Mouse (Mus musculus) liver, adult (tissue): ENCODE measurements around the gene Auts2.

ENCODE experiments used
- GATA4 ChIP-seq: IDR thresholded peaks from 2 replicates; pipeline ENCODE4 v1.6.1; 2014; ENCODE audit warnings: mild to moderate bottlenecking, low read length; ENCODE audit not compliant: insufficient replicate concordance

Auts2 gene

GRCm38 (mm10) chr5:131686956-131687618 lies 856.1 kb downstream of the Auts2 start:
- no peak for TF ChIP-seq GATA4

- no peak for TF ChIP-seq GATA4
Observed at GRCm38 (mm10) chr5:131680127-131680845, 862.9 kb downstream of the Auts2 start.

DNA sequence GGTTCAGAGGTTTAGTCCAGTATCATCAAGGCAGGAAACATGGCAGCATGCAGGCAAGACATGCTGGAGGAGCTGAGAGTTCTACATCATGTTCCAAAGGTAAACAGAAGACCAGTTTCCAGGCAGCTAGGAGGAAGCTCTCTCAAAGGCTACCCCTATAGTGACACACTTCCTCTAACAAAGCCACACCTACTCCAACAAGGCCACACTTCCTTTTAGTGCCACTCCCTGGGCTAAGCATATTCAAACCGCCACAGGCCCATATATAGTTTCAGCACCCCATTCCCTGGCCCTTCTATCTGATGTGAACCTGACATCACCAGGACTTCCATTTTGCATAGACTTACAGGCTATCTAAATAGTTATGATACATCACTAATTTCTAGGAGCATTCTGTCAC lies 863.6 kb downstream of the Auts2 start:
- TF ChIP-seq GATA4, result no peak

GRCm38 (mm10) chr5:131677518-131677917 lies 865.6 kb downstream of the Auts2 start:
- no peak for TF ChIP-seq GATA4

DNA sequence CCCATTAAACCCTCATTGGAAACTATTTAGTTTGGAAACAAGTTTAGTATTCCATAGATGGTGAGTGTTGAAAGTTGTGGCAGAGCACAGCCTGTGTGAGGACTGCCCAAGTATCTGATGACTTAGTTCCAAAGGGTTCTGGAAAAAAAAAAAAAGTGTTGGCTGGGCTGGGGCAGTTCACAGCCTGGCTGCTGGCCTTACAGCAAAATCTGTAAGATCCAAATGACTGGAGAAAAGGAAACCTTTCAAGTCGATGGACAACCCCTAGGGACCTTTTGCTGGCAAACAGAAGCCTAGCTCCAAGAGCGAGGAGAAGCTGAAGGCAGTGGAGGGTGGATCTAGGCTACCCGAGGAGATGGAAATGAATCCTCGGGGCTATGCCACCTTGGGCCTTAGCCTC lies 869.4 kb downstream of the Auts2 start:
- no peak for TF ChIP-seq GATA4

- TF ChIP-seq GATA4, result no peak
Observed at GRCm38 (mm10) chr5:131665068-131665467, 878.1 kb downstream of the Auts2 start.

GRCm38 (mm10) chr5:131664657-131665056 lies 878.5 kb downstream of the Auts2 start:
- TF ChIP-seq GATA4, result no peak

GRCm38 (mm10) chr5:131662657-131663056 lies 880.5 kb downstream of the Auts2 start:
- TF ChIP-seq GATA4, result no peak

DNA sequence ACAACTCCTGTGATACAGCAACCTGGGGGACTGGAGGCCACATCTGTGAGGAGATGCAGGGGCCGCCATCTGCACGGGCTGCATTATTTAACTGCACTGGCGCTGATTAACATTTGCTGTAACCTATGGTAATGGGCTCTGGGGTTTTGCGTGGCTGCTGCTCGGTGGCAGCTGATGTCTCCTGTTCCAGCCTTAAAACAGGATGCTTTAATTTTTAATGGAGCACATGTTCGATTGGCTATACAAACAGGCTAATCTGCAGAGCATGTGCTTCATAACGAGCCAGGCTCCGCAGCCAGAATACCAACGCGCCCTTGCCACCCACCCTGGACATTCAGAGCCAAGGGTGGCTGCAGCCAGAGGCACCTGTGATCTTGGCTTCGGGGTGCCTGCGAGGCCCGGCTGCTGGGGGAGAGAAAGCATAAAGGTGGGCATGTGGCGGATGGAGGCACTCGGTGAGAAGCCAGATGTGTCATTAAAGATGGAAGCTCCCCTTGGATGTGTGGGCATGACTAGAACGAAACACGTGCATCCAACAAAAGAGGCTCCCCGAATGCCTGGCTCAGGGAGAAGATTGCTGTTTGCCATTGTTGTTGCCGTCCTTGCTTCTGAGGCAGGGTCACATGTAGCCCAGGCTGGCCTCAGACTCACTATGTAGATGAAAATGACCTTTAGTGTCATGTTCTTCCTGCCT lies 884.2 kb downstream of the Auts2 start:
- no peak for TF ChIP-seq GATA4

DNA sequence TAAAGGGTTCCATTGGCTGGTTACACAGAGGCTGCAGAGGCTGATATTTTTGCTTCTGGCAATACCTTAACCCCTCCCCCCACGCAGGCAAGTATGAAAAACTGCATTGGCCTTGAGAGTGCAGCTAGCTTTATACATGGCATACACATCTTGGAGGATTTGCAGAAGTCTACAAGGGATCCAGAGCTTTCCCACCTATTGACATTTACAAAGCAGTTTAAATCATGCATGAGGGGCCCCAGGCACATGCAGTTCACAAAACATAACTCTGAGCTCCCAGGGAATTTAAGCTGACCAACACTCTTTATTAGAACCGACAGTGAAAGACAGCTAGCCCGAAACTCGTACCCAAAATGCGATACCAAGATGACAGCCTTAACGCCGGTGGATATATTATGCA lies 888.9 kb downstream of the Auts2 start:
- no peak for TF ChIP-seq GATA4

DNA sequence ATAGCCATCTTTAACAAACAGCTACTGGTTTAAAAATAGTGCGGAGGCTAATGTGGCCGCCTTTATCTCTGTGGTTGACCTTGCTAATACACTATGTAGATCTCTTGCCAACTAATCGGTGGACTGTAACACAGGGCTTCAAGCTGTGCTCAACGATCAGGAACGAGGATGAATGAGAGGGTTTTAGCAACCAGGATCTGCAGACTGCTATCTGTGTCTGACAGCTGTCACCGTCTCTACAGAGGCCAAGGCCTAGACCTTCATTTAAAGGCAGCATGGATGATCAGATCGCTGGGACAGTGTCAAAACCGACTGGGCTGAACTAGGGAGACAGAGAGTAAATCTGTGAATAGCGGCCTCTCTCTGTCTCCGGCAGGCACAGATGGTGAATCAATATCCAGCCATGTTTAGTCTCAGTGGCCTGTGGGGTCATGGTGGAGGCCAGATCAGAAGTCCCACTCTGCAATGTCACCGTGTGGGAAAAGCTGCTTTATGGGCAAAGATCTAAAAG lies 892.7 kb downstream of the Auts2 start:
- TF ChIP-seq GATA4, result no peak

DNA sequence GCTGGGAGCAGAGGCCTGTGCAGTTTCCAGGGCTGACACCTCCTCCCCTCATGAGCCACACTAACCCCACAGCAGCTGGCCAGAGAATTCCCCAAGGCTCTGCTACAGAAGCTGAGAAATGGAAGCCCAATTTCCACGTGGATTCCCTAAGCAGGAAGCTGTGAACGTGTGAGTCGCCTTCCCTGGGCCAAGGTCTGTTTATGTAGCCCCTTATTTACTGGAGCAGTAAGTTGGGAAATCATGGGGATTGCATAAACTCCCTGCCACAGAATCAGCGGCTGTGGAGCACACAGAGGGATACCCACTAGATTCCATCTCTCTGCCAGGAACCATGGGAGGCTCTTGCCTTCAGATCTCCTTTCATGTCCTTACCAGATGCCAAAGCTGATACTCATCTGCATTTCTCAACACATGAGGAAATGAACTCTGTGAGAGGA lies 895.4 kb downstream of the Auts2 start:
- TF ChIP-seq GATA4, result no peak

DNA sequence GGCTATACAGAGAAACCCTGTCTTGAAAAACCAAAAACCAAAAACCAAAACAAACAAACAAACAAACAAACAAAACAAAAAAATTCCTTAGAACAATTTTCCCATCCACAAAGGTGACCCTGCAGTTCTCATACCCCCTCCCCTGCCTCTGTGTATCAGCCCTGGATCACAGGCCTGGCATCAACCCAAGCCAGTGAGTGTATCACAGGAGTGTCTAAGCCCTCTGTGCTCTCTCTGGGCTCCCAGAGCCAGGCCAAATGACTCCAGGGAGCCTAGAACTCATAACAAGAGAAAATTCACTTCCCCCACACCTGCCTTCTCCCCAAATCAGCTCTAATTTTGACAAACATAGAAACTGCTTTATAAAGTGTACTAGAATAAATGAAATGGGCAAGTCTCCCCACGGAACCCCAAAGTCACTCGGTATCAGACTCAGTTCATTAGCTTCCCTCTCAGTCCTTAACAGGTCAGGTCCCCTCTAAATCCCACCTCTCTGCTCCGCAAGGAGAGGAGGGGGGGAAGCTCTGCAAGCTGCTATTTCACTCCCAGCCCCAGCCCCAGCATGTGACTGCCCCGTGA lies 896.0 kb downstream of the Auts2 start:
- TF ChIP-seq GATA4, result no peak

DNA sequence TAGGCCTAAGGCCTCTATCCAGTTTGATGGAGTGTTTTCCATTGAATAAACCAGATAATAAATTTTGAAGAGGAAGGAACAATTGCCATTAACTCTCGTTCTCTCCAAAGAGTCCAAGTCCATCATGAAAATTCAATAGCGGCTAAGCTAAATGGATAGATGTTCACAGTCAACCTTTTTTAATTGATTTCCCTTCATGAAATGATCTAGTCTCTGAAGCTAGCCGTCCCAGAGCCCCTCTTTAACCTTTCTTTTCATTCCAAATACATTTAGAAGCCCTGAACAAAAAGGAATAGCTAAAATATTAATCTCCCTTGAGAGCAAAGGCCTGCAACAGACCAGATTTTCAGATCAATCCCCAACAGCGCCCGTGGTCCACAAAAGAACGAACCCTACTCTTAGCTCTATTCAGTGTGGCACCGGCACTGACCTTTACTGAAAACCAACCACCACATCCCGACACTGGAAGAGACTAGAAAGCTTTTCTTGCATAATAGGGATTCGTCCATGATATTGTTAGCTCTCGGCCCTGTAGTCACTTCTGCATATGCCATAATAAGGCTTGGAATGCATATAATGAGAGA lies 896.9 kb downstream of the Auts2 start:
- TF ChIP-seq GATA4, result no peak
